Mouse (Mus musculus): ENCODE results near the gene Nr4a1.

DNA sequence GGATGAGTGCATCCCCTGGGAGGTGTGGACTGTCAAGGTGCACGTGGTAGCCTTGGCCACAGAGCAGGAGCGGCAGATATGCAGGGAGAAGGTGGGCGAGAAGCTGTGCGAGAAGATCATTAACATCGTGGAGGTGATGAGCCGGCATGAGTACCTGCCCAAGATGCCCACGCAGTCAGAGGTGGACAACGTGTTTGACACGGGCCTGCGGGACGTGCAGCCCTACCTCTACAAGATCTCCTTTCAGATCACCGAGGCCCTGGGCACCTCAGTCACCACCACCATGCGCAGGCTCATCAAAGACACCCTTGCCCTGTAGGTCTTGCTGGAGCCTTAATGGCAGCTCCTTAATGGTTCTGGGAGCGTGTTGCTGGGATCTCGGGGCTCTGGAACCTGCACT is 36.3 kb downstream of the Nr4a1 start:
- TF ChIP-seq CTCF (IDR thresholded peaks at IDR 0.05; ENCODE audit: low read depth) (no peak), EP300 (IDR thresholded peaks at IDR 0.05; ENCODE audit: low read depth) (no peak)
